Mouse (Mus musculus): ENCODE results near the gene Gm17409.

Gene Gm17409

DNA sequence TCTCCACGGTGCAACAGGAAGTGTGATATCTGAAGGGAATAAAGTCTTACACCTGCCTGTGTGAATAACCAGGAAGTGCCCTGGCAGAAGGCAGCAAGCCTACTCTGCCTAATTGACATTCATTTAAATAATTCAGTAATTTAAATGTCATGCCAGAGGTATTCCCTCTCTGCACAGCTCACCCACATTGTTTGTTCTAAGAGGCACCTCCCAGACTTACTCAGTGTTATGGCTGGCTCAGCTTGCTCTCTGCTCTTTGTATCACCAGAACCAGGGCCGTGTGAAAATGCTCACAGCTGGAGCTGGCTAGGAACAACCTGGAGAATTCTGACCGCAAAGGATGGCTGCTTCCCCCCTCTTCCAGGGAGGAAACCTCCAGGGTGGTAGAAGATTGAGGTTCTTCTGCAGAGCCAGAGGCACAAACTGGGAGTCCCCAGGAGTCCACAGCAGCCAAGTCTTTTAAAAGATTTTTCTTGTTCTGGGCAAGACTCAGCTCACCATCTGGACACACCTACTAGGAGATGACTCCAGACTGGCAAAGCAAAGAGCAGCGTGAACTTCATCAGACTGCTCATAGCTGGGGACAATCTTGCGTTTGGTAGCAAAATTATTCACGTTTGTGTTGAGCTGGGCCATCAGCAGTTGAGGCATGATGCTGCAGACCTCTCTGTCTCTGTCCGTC, 14.5 kb downstream of the Gm17409 start:
- DNase-seq (ENCODE audit: extremely low read depth, low read depth), result no peak

- DNase-seq (ENCODE audit: extremely low read depth, low read depth), result peak; percentile 25
These were observed 15.2 kb downstream of the Gm17409 start for GRCm38 (mm10) chr2:58485152-58485551.

- no peak for DNase-seq (ENCODE audit: extremely low read depth, low read depth)
These were observed 15.8 kb downstream of the Gm17409 start for GRCm38 (mm10) chr2:58485683-58486082.

GRCm38 (mm10) chr2:58486441-58487278, 16.7 kb downstream of the Gm17409 start:
- DNase-seq (ENCODE audit: extremely low read depth, low read depth), result no peak

GRCm38 (mm10) chr2:58487279-58487560, 17.3 kb downstream of the Gm17409 start:
- no peak for DNase-seq (ENCODE audit: extremely low read depth, low read depth)

DNA sequence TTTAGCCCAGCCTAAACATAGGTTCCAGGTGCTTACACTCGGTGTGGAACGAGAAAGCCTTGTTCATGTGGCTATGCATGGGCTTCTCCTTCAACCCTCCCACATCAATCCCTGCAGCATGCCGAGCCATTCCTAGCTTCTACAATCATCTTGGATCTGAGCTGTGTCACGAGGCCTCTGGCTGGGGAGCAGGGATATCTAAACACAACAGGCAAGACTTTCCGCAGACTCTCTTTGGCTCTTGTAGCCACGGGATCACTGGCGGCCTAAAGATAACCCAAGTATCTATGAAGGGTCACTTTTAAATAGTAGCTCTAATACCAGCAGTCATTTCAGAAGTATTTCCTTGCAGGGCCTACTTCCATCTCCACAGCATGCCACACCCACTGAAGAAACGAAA, 18.5 kb downstream of the Gm17409 start:
- no peak for DNase-seq (ENCODE audit: extremely low read depth, low read depth)

DNA sequence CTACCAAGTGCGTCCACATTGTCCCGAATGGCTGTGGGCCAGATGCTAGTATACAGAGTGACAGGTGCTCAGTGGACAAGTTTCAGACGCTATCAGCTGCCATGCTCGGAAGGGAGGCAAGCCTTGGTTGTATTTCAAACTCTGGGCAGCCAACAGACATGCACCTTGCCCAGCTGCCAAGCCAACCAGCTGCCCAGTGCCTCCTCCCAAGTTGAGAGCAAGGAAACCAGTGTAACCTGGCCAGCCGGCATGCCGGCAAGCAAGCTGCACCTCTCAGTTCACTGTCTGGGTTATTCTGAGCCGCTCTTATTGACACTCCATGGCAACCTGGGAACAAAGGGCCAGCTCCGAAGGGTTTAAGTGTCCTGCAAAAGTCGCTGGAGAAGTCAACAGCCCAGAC, 19.4 kb downstream of the Gm17409 start:
- DNase-seq (ENCODE audit: extremely low read depth, low read depth), result no peak

DNA sequence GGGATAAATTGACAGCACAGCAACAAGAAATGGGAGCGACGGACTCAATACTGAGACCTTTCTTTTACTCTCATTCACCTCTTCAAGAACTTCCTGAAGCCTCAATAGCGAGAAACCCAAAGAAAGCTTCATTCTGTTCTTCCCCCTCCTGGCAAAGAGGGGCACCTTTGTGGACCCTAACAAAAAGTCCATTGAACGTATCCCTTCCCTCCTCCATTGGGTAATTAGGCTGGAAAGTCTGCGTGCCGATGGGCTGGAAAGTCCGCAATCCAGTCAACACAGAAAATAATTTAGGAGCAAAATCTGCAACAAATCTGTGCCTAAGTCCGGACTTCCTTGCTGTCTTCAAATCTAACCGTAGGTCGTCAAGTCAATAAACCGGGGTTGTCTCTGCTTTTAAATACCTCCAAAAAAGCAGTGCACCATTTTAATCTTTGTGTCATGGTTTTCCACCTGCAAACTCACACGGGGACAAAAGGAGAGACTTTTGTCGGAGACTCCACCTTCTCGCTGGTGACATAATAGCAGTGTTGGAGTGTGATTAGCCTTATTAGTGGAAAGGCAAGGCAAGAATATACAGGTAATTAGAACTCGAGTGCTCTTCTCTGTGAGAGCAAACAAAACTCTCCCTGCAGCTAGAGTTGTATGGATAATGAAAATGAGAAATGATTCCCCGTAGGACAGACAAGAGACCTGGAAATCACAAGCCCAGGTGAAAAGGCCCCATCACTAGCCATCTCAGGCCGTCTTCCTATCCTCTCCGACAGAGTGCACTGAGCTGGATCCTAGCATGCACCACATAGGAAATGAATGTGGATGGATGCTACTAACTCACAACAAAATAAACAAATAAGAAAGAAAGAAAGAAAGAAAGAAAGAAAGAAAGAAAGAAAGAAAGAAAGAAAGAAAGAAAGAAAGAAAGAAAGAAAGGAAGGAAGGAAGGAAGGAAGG, 24.0 kb downstream of the Gm17409 start:
- DNase-seq (ENCODE audit: extremely low read depth, low read depth), result no peak

GRCm38 (mm10) chr2:58495271-58495670, 25.4 kb downstream of the Gm17409 start:
- DNase-seq (ENCODE audit: extremely low read depth, low read depth), result no peak

DNA sequence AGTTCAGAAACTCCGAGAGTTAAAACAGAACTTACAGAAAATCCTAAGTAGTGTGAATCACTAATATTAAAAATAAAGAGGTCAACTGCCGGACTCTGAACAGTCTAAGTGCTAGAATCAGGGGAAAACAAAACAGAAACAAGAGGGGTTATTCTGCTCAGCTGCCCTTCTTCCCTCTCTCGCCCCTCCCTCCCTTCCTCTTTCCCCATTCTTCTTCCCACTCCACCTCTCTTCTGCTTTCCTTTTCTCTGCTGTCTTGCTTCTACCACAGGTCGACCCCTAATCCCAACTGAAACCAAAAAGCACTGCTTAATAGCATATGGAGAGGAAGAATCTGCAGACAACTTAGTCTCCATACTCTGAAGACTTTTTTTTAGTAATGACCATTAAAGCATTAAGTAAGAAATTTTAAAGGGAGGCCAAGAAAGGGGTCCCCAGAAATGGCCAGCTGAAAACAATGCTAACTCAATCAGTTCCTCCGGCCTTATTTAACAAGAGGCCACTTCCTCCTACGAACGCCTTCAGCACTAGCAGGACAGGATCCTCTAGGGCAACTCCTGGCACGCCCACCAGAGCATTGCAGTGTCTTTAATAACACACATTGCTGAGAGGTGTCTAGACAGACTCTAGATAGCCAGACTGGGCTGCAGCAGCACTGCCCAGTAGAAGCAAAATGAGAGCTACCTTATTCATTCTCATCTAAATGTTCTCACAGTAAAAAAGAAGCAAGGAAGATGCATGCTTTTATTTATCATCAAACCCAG, 26.9 kb downstream of the Gm17409 start:
- no peak for DNase-seq (ENCODE audit: extremely low read depth, low read depth)

GRCm38 (mm10) chr2:58505306-58506090, 35.6 kb downstream of the Gm17409 start:
- DNase-seq (ENCODE audit: extremely low read depth, low read depth), result no peak

GRCm38 (mm10) chr2:58510192-58510591, 40.3 kb downstream of the Gm17409 start:
- DNase-seq (ENCODE audit: extremely low read depth, low read depth), result no peak

- DNase-seq (ENCODE audit: extremely low read depth, low read depth), result no peak
These were observed 43.3 kb downstream of the Gm17409 start for GRCm38 (mm10) chr2:58513212-58513611.

DNA sequence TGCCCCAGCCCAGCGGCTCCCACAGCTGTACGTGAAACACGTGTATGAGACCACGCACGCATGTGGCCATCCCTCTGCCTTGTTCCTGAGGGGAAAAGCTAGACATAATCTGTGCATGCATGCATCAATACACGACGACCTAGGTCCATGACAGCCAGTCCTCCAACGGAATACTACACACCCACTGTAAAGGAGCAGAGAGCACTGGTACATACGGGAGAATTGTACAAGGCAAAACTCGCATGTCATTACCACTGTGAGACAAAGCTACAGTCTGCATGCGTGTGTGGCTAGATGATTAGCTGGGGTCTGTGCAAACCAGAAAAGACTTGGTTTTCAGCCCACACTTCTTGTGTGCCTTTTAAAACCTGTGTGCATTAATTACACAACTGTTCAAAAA, 44.6 kb downstream of the Gm17409 start:
- DNase-seq (ENCODE audit: extremely low read depth, low read depth), result no peak

DNA sequence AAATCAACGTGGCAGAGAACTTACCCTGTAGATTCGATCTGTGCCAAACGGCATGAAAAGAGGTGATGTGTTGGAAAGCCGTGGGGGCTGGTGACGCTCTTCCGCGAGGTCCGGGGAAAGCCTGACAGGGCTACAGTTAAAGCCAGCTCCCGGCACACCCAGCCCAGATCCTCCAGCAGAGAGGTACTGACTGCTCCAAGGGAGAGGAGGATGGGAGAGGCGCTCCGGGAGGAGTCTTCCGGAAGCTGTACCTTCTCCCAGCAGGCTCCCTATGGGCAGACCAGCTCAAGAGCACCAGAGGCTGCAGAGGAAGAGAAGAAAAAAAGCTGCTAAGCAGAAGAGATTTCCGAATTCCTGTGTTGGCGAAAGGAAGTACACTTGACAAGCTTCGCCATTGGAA, 46.1 kb downstream of the Gm17409 start:
- no peak for DNase-seq (ENCODE audit: extremely low read depth, low read depth)

DNA sequence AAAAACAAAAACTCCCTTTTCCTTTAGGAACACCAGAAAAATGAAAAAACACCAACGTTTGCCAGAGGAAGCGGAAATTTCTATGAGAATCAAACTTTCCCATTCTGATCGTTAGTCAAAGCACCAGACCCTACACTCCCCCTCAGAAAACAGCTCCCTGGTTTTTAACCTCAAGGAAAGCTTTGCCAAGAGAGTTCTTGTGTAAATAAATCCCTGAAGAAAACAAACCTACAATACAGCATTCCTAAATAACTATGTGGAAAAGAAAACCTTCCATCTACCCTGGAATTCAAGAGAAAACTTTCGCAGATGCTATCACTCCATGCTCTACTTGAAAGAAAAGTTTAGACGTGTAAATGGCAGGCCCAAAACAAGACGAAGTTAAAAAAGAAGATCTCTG, 47.0 kb downstream of the Gm17409 start:
- DNase-seq (ENCODE audit: extremely low read depth, low read depth), result no peak

GRCm38 (mm10) chr2:58518517-58518916, 48.6 kb downstream of the Gm17409 start:
- DNase-seq (ENCODE audit: extremely low read depth, low read depth), result no peak
